Mouse (Mus musculus) intestine, embryonic 14.5 days (tissue): ENCODE results near the gene Zfr2. TPM values are rescaled to one million over a fixed set of nuclear protein-coding genes. Genes with fewer than 3 reads are reported as not detected.
"Not testable (repeated sequence)": the region's sequence is repeated elsewhere in the genome, so short reads cannot be mapped to it uniquely, and the experiment has no call there.

ENCODE experiments used
- ATAC-seq: fragments of 200-750 bp; cut with Nextera tagmentation; replicated peaks from 2 replicates; pipeline ENCODE4 v1.8.0; 2017; ENCODE audit warnings: low read depth, moderate number of reproducible peaks, moderate TSS enrichment, moderate library complexity; ENCODE audit not compliant: low FRiP score, low TSS enrichment
- DNase-seq: peaks from one replicate; pipeline ENCODE4 v3.0.0-alpha.2; 2018; ENCODE audit warnings: low spot score
- H3K27ac ChIP-seq: fragments of 300-500 bp; sonication (generic); 2 replicates; pipeline ENCODE4 v1.5.1; 2014; ENCODE audit warnings: low read depth, mild to moderate bottlenecking, control low read depth
- H3K27me3 ChIP-seq: fragments of 300-500 bp; sonication (generic); replicated peaks from 2 replicates; pipeline ENCODE4 v1.6.1; 2014; ENCODE audit warnings: low read length, control low read depth; ENCODE audit not compliant: control insufficient read depth, insufficient read depth
- H3K36me3 ChIP-seq: fragments of 300-500 bp; sonication (generic); 2 replicates; pipeline ENCODE4 v1.6.1; 2014; ENCODE audit warnings: low read length, control low read depth; ENCODE audit not compliant: control insufficient read depth, insufficient read depth
- H3K4me1 ChIP-seq: fragments of 300-500 bp; sonication (generic); replicated peaks from 2 replicates; pipeline ENCODE4 v1.6.1; 2014; ENCODE audit warnings: low read length, control low read depth, mixed read lengths; ENCODE audit not compliant: control insufficient read depth, insufficient read depth
- H3K4me2 ChIP-seq: fragments of 300-500 bp; sonication (generic); 2 replicates; pipeline ENCODE4 v1.6.1; 2014; ENCODE audit warnings: low read length
- H3K4me3 ChIP-seq: fragments of 300-500 bp; sonication (generic); 2 replicates; pipeline ENCODE4 v1.5.1; 2014; ENCODE audit warnings: low read depth, low read length, control low read depth, mixed read lengths
- H3K9ac ChIP-seq: fragments of 300-500 bp; sonication (generic); 2 replicates; pipeline ENCODE4 v1.6.1; 2014; ENCODE audit warnings: mild to moderate bottlenecking, low read length
- H3K9me3 ChIP-seq: fragments of 300-500 bp; sonication (generic); 2 replicates; pipeline ENCODE4 v1.6.1; 2016; ENCODE audit warnings: low read length, control low read depth; ENCODE audit not compliant: control insufficient read depth
- WGBS: fragments of 180-500 bp; shearing (Covaris S2); extraction: QIAGEN DNeasy Blood & Tissue Kit; methylation state at CpG from one replicate; pipeline ENCODE4 v1.1.7; 2014; 5-methylcytosine and 5-hydroxymethylcytosine counted together
- polyA plus RNA-seq: library from polyadenylated mRNA; unstranded; fragments of >200 nt; fragmentation: Nextera tagmentation; extraction: Ambion mirVana; gene quantifications from 2 replicates; pipeline ENCODE4 v1.2.1, GENCODE M21; 2014

Gene Zfr2
- polyA plus RNA-seq, 1 experiment from 2014 or later = 8.1 TPM

DNA sequence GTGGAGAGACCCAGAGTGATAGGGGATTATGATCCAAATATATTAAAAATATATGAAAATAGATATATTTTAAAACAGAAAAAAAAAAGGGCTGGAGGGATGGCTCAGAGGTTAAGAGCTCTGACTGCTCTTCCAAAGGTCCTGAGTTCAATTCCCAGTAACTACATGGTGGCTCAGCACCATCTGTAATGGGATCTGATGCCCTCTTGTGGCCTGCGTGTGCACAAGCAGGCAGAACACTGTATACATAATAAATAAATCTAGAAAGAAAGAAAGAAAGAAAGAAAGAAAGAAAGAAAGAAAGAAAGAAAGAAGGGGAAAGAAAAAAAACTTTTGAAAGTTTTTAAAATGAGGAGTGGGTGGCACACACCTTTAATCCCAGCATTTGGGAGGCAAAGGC lies 15.7 kb upstream of the Zfr2 start:
- not testable (repeated sequence) for H3K4me3 ChIP-seq, H3K9me3 ChIP-seq, H3K36me3 ChIP-seq, H3K27me3 ChIP-seq, DNase-seq, H3K9ac ChIP-seq, ATAC-seq, H3K4me2 ChIP-seq, H3K4me1 ChIP-seq, H3K27ac ChIP-seq
- 11% methylated on average over 1 of the region's 1 CpGs for WGBS

DNA sequence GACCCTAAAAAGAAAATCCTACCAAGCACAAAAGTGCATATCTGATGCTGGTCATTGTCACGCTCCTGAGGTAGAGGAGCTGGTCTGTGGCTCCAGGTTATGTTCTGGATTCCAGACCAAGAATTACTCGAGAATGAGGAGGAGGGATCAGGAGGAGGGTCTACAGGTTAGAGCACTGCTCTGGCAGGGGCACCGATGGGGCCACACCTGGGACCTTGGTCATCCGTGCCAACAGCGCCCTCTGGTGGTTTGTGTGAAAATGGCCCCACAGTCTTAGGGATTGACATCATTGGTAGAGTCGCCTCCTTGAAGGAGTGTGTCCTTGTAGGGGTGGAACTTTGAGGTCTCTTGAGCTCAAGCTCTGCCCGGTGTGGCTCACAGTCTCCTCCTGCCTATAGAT lies 15.0 kb upstream of the Zfr2 start:
- H3K4me2 ChIP-seq = no peak overlapping the region
- no peaks in the 10 kb centered on the region for H3K9me3 ChIP-seq
- H3K36me3 ChIP-seq = no peaks in the 10 kb centered on the region
- no peak overlapping the region for H3K9ac ChIP-seq
- H3K4me3 ChIP-seq = no peak overlapping the region
- ATAC-seq = peak; percentile 47; the same call in 1 of the 2 replicates
- no peaks in the 10 kb centered on the region for H3K4me1 ChIP-seq
- H3K27me3 ChIP-seq = no peaks in the 10 kb centered on the region
- no peak overlapping the region for H3K27ac ChIP-seq
- DNase-seq = peak; percentile 84
- 35% methylated on average over 7 of the region's 7 CpGs for whole genome bisulfite sequencing

DNA sequence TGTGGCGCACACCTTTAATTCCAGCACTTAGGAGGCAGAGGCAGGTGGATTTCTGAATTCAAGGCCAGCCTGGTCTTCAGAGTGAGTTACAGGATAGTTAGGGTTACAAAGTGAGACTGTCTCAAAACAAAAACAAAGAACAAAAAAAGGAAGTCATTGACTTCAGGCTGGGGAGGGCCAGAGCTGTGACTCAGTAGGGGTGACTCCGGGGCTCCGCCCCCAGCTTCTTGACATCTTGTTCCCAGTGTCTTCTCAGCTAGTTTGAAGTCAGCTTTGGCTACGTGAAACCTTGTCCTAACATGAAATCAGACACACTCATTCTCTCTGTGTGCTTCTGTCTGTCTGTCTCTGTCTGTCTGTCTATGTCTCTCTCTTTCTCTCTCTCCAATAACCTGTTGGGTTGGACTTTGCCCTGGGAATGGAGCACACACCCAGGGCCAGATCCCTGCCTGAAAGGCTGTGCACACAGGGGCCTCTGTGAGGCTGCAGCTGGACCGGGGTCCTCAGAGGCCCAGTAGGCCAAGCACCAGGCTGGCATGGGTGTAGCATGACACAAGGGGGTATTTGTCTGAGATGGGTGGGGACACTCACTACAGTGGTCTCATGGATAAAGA lies 11.4 kb upstream of the Zfr2 start:
- H3K27ac ChIP-seq = no peak overlapping the region

DNA sequence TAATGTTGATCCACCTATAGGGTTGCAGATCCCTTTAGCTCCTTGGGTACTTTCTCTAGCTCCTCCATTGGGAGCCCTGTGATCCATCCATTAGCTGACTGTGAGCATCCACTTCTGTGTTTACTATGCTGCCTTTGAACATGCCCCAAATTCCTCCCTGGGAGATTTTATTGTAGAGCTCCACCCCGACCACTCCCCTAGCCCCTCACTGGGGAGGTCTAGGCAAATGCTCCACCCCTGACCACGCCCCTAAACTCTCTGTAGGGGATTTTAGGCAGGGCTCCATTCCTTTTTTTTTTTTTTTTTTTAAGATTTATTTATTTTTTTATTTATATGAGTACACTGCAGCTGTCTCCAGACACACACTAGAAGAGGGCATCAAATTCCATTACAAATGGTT lies 9.2 kb upstream of the Zfr2 start:
- WGBS = 42% methylated on average over 2 of the region's 2 CpGs
- H3K27me3 ChIP-seq, H3K9me3 ChIP-seq, ATAC-seq, H3K36me3 ChIP-seq, H3K4me1 ChIP-seq, H3K27ac ChIP-seq, H3K4me3 ChIP-seq, DNase-seq, H3K9ac ChIP-seq, H3K4me2 ChIP-seq: not testable (repeated sequence)

More for the DNA sequence above, 11.4 kb upstream of the Zfr2 start:
- no peak for DNase-seq
- no peak overlapping the region for H3K4me2 ChIP-seq
- H3K9ac ChIP-seq = no peak overlapping the region
- no peaks in the 10 kb centered on the region for H3K9me3 ChIP-seq
- peak; percentile 76 for ATAC-seq
- no peak overlapping the region for H3K4me3 ChIP-seq
- H3K27me3 ChIP-seq = no peaks in the 10 kb centered on the region
- 80% methylated on average over 5 of the region's 5 CpGs for WGBS
- H3K4me1 ChIP-seq = no peaks in the 10 kb centered on the region
- H3K36me3 ChIP-seq = no peaks in the 10 kb centered on the region

DNA sequence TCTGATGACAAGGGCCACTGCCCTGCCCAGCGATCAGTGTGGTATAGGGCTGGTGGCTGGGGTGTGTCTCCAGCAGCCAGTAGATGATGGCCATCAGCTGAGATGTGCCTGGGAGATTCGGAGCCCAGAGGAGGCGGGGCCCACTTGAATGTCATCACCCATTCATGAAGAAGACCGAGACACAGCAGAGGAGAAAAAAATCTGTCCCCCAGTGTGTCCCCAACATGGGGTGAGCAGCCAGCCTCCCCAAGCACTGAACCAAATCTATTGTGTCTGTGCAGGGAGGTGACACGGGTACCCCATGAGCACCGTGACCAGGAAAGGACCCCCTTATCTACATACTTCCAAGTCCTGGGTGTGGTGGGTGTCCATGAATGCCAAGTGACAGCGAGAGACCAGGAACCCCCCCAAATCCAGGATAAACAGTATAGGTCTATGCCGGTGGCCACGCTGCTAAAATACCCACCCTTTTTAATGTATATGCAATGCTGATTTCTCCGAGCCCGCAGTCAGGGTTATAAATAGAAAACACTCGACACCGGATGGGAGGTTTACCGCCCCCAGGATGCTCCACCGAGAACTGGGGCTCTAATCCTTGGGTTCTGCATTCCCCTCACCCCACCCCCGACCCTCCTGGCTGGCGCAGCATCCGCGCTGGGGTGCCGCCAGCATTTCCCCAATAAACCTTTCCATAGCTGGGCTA lies 3.1 kb upstream of the Zfr2 start:
- H3K36me3 ChIP-seq = no peaks in the 10 kb centered on the region
- H3K27ac ChIP-seq = no peak overlapping the region
- WGBS = 14% methylated on average over 20 of the region's 20 CpGs
- no peak for ATAC-seq
- peak overlapping the region; percentile 13 for H3K4me3 ChIP-seq
- H3K27me3 ChIP-seq = peaks cover 32% of the 10 kb centered on the region
- 0 out of 2 replicates have a peak overlapping the region, but pooled peaks have one; percentile 26 for H3K4me2 ChIP-seq
- DNase-seq = no peak
- peaks cover 11% of the 10 kb centered on the region for H3K4me1 ChIP-seq
- no peak overlapping the region for H3K9ac ChIP-seq
- no peaks in the 10 kb centered on the region for H3K9me3 ChIP-seq

GRCm38 (mm10) chr10:81230438-81231332 lies 2.3 kb upstream of the Zfr2 start, which contains the start of gene Atcay:
Atcay (minus strand) TSS chr10:81230833.
- H3K4me3 ChIP-seq = peak within 1 kb of the TSS; percentile 13
- 0 out of 2 replicates have a peak within 1 kb of the TSS, but pooled peaks have one; percentile 16 for H3K9ac ChIP-seq
- peak within 1 kb of the TSS; percentile 26; the same call in 1 of the 2 replicates for H3K4me2 ChIP-seq
- no peak for ATAC-seq
- 9% methylated on average over 27 of the region's 27 CpGs for WGBS
- peaks cover 11% of the 10 kb centered on the region for H3K4me1 ChIP-seq
- no peaks in the 10 kb centered on the region for H3K36me3 ChIP-seq
- peaks cover 32% of the 10 kb centered on the region for H3K27me3 ChIP-seq
- DNase-seq = no peak
- H3K9me3 ChIP-seq = no peaks in the 10 kb centered on the region
- H3K27ac ChIP-seq = no peak within 1 kb of the TSS

GRCm38 (mm10) chr10:81231436-81231835 lies 1.5 kb upstream of the Zfr2 start:
- Histone ChIP-seq H3K27me3 (peaks cover 32% of the 10 kb centered on the region), H3K36me3 (no peaks in the 10 kb centered on the region), H3K9me3 (no peaks in the 10 kb centered on the region), H3K4me3 (no peak overlapping the region), H3K4me2 (no peak overlapping the region), H3K4me1 (peaks cover 11% of the 10 kb centered on the region), H3K9ac (no peak overlapping the region), H3K27ac (no peak overlapping the region)
- ATAC-seq = no peak
- DNase-seq = no peak
- 60% methylated on average over 7 of the region's 7 CpGs for WGBS

DNA sequence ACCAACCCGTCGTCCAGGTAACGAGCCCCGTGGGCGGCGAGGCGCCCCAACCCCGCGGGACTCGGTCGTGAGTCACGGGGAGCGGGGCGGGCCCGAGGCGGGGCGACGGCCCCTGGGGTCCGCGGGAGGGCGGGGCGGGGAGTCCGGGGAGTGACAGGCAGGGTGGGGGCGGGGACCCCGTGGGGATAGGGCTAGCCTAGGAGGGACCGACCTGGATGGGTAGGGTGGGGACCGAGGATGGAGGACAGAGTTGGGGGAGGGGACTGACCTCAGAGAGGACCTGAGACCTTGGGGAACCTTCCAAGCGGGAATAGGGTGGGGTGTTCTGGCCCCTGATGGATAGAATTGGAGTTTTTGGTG lies 251 bp downstream of the Zfr2 start:
- Histone ChIP-seq H3K27ac (no peak overlapping the region), H3K36me3 (no peaks in the 10 kb centered on the region; the same call in 1 of the 2 replicates), H3K4me3 (peak overlapping the region; percentile 69), H3K4me2 (peak overlapping the region; percentile 57), H3K27me3 (peaks cover 32% of the 10 kb centered on the region), H3K4me1 (peaks cover 11% of the 10 kb centered on the region), H3K9ac (peak overlapping the region; percentile 64), H3K9me3 (no peaks in the 10 kb centered on the region)
- WGBS = under 1% methylated on average over 25 of the region's 28 CpGs
- DNase-seq (no peak), ATAC-seq (peak; percentile 79)
